Comparison of ENCODE assay signal across 15 mouse cellular contexts in genomic region chr6:56692445-56692844, GRCm38 (mm10).
"Had no signal": no experiment of that assay in that cellular context is flagged by ENCODE, and none has a peak within 500 bp of the region (broad histone marks: within the 10 kb centered on the region; RNA-seq: fewer than 3 reads in every experiment).

No protein-coding gene starts in this region.

- H3K27me3 ChIP-seq: liver, embryonic 13.5 days; liver, embryonic 15.5 days; midbrain, embryonic 13.5 days; midbrain, embryonic 15.5 days; neural tube, embryonic 12.5 days had no signal

- DNase-seq: liver, embryonic 13.5 days; liver, postnatal 0 days; lung, adult 2 months; right cerebral cortex, postnatal 14 days; thymus, adult 18-20 months; thymus, postnatal 14 days; thymus, postnatal 36 days had no signal

- H3K9me3 ChIP-seq: liver, embryonic 13.5 days; liver, embryonic 15.5 days; megakaryocyte, embryonic 14.5 days; midbrain, embryonic 13.5 days; midbrain, embryonic 15.5 days; neural tube, embryonic 12.5 days had no signal

- H3K36me3 ChIP-seq: liver, embryonic 13.5 days; liver, embryonic 15.5 days; midbrain, embryonic 13.5 days; midbrain, embryonic 15.5 days; neural tube, embryonic 12.5 days had no signal

- ATAC-seq: liver, postnatal 0 days; lung, postnatal 0 days; midbrain, embryonic 13.5 days; midbrain, embryonic 15.5 days had no signal

- H3K4me2 ChIP-seq: liver, embryonic 13.5 days; liver, embryonic 15.5 days; midbrain, embryonic 11.5 days; midbrain, embryonic 13.5 days; midbrain, embryonic 15.5 days; neural tube, embryonic 12.5 days had no signal

- H3K4me3 ChIP-seq: liver, embryonic 13.5 days; liver, embryonic 15.5 days; megakaryocyte, embryonic 14.5 days; midbrain, embryonic 13.5 days; midbrain, embryonic 15.5 days; neural tube, embryonic 12.5 days had no signal

- H3K27ac ChIP-seq: liver, embryonic 13.5 days; liver, embryonic 15.5 days; macrophage; midbrain, embryonic 13.5 days; midbrain, embryonic 15.5 days; neural tube, embryonic 12.5 days had no signal

- H3K4me1 ChIP-seq: liver, embryonic 13.5 days; liver, embryonic 15.5 days; midbrain, embryonic 13.5 days; midbrain, embryonic 15.5 days; neural tube, embryonic 12.5 days had no signal

- H3K9ac ChIP-seq: liver, embryonic 13.5 days; liver, embryonic 15.5 days; liver, postnatal 0 days; midbrain, embryonic 13.5 days; midbrain, embryonic 15.5 days; neural tube, embryonic 12.5 days had no signal
